Mouse (Mus musculus) gastrocnemius, adult 2 months (tissue): Measurements from ENCODE around the gene Speer4f2. TPM values are rescaled to one million over a fixed set of nuclear protein-coding genes. Genes with fewer than 3 reads are reported as not detected.

Experiments used
- DNase-seq: peaks from one replicate; pipeline ENCODE4 v3.0.0; 2022
- H3K27ac ChIP-seq: fragments of 200-600 bp; 2 replicates; pipeline ENCODE4 v1.8.1; 2022; ENCODE audit warnings: mild to moderate bottlenecking
- H3K4me3 ChIP-seq: fragments of 200-600 bp; 2 replicates; pipeline ENCODE4 v1.8.1; 2022; ENCODE audit warnings: mild to moderate bottlenecking, moderate library complexity
- CTCF ChIP-seq: fragments of 200-600 bp; IDR thresholded peaks from 2 replicates; pipeline ENCODE4 v1.8.1; 2022; ENCODE audit warnings: antibody characterized with exemption, mild to moderate bottlenecking, moderate library complexity
- intact Hi-C: fragments of 180-260 bp; cut with DNase I; formaldehyde crosslinking; loops from one replicate; pipeline ENCODE4 v1.15.1; 2025
- total RNA-seq, 2 experiments: library from RNA; stranded (reverse); gene quantifications; 2 replicates each; pipeline ENCODE4 v1.2.3; 2021

Speer4f2 gene
- total RNA-seq, 2 experiments from 2014 or later = not detected

GRCm38 (mm10) chr5:17417201-17417600, 44.2 kb downstream of the Speer4f2 start:
- TF ChIP-seq CTCF = no peak
- no peak for DNase-seq
- intact Hi-C loops = no loop called here
- H3K27ac ChIP-seq = no peak overlapping the region
- H3K4me3 ChIP-seq = no peak overlapping the region

GRCm38 (mm10) chr5:17419215-17419820, 46.3 kb downstream of the Speer4f2 start:
- no peak overlapping the region for H3K27ac ChIP-seq
- H3K4me3 ChIP-seq = no peak overlapping the region
- DNase-seq = peak; percentile 41
- intact Hi-C loops = no loop called here
- no peak for TF ChIP-seq CTCF

GRCm38 (mm10) chr5:17419921-17420320, 46.9 kb downstream of the Speer4f2 start:
- no peak overlapping the region for H3K27ac ChIP-seq
- no peak for DNase-seq
- intact Hi-C loops = no loop called here
- H3K4me3 ChIP-seq = no peak overlapping the region
- no peak for TF ChIP-seq CTCF

- Histone ChIP-seq H3K27ac (no peak overlapping the region), H3K4me3 (no peak overlapping the region)
- TF ChIP-seq CTCF = no peak
- DNase-seq = no peak
- intact Hi-C loops = no loop called here
Measured at GRCm38 (mm10) chr5:17422225-17422624, 49.2 kb downstream of the Speer4f2 start.

GRCm38 (mm10) chr5:17426930-17427329, 54.0 kb downstream of the Speer4f2 start:
- Histone ChIP-seq H3K4me3 (no peak overlapping the region), H3K27ac (no peak overlapping the region)
- no peak for DNase-seq
- intact Hi-C loops = no loop called here
- no peak for TF ChIP-seq CTCF

Other genes with a start within 250 kb of the Speer4f2 start
- not detected for gene Speer4f1, start 102.9 kb downstream of the Speer4f2 start, total RNA-seq
- gene Sema3c, start 201.1 kb downstream of the Speer4f2 start, total RNA-seq = 10 to 100 TPM; 48.1 to 59.1 TPM